Mouse (Mus musculus) intestine, embryonic 16.5 days (tissue): Measurements from ENCODE around the gene Nuf2. TPM values are rescaled to one million over a fixed set of nuclear protein-coding genes. Genes with fewer than 3 reads are reported as not detected.

Source experiments
- ATAC-seq: fragments of 200-750 bp; cut with Nextera tagmentation; 2 replicates; pipeline ENCODE4 v1.8.0; 2017; ENCODE audit warnings: moderate TSS enrichment, moderate library complexity
- H3K27ac ChIP-seq: fragments of 300-500 bp; sonication (generic); 2 replicates; pipeline ENCODE4 v1.5.1; 2014; ENCODE audit warnings: mild to moderate bottlenecking, low read length
- H3K27me3 ChIP-seq: fragments of 300-500 bp; sonication (generic); replicated peaks from 2 replicates; pipeline ENCODE4 v1.6.1; 2014; ENCODE audit warnings: low read length, control low read depth, mixed read lengths; ENCODE audit not compliant: control insufficient read depth, insufficient read depth
- H3K36me3 ChIP-seq: fragments of 300-500 bp; sonication (generic); 2 replicates; pipeline ENCODE4 v1.6.1; 2014; ENCODE audit warnings: low read length, control low read depth; ENCODE audit not compliant: control insufficient read depth, insufficient read depth
- H3K4me1 ChIP-seq: fragments of 300-500 bp; sonication (generic); 2 replicates; pipeline ENCODE4 v1.6.1; 2014; ENCODE audit warnings: low read length, control low read depth, mixed read lengths; ENCODE audit not compliant: control insufficient read depth, insufficient read depth
- H3K4me2 ChIP-seq: fragments of 300-500 bp; sonication (generic); 2 replicates; pipeline ENCODE4 v1.6.1; 2014; ENCODE audit warnings: low read depth, low read length, control low read depth
- H3K4me3 ChIP-seq: fragments of 300-500 bp; sonication (generic); 2 replicates; pipeline ENCODE4 v1.5.1; 2014; ENCODE audit warnings: mild to moderate bottlenecking, low read length
- H3K9ac ChIP-seq: fragments of 300-500 bp; sonication (generic); 2 replicates; pipeline ENCODE4 v1.6.1; 2014; ENCODE audit warnings: low read depth, low read length
- H3K9me3 ChIP-seq: fragments of 300-500 bp; sonication (generic); 2 replicates; pipeline ENCODE4 v1.6.1; 2016; ENCODE audit warnings: low read length, control low read depth; ENCODE audit not compliant: control insufficient read depth
- WGBS: fragments of 180-500 bp; shearing (Covaris S2); extraction: QIAGEN DNeasy Blood & Tissue Kit; methylation state at CpG from one replicate; pipeline ENCODE4 v1.1.7; 2014; 5-methylcytosine and 5-hydroxymethylcytosine counted together
- polyA plus RNA-seq: library from polyadenylated mRNA; unstranded; fragments of >200 nt; fragmentation: Nextera tagmentation; extraction: Ambion mirVana; gene quantifications from 2 replicates; pipeline ENCODE4 v1.2.1, GENCODE M21; 2015

Gene Nuf2
- 31.5 and 39.3 TPM in 2 replicates for polyA plus RNA-seq

GRCm38 (mm10) chr1:169530876-169531701, at the start of gene Nuf2:
TSS of gene Nuf2 (minus strand) at chr1:169531464.
- Histone ChIP-seq H3K36me3 (no peaks in the 10 kb centered on the region), H3K4me3 (peak within 1 kb of the TSS; percentile 61), H3K4me1 (peaks cover 4% of the 10 kb centered on the region; the same call in 1 of the 2 replicates), H3K9me3 (no peaks in the 10 kb centered on the region), H3K9ac (peak within 1 kb of the TSS; percentile 68), H3K4me2 (peak within 1 kb of the TSS; percentile 60), H3K27me3 (no peaks in the 10 kb centered on the region), H3K27ac (peak within 1 kb of the TSS; percentile 84)
- peak; percentile 99 for ATAC-seq
- WGBS = under 1% methylated on average over 39 of the region's 39 CpGs

DNA sequence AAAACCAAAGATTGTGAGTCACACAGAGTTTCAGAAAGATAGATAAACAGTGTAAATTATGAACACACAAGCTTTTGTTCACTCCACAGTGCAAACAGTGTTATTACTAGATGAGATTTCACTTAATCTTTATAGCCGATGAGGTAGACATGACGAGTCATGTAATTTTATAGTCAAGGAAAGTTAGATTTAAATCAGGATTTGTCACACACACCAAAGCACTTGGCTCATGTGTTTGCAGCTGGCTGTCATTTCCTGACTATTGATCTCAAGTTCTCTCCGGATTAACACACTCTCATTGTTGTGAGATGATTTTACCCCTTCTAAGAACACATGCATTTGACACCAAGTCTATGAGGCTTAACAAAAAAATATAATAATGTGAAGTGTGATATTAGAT, 48.3 kb upstream of the Nuf2 start:
- no peak for ATAC-seq
- Histone ChIP-seq H3K27me3 (no peaks in the 10 kb centered on the region), H3K9me3 (no peaks in the 10 kb centered on the region), H3K4me1 (no peaks in the 10 kb centered on the region), H3K27ac (no peak overlapping the region), H3K4me2 (no peak overlapping the region), H3K36me3 (no peaks in the 10 kb centered on the region), H3K4me3 (no peak overlapping the region), H3K9ac (no peak overlapping the region)
- 49% methylated on average over 3 of the region's 3 CpGs for WGBS

DNA sequence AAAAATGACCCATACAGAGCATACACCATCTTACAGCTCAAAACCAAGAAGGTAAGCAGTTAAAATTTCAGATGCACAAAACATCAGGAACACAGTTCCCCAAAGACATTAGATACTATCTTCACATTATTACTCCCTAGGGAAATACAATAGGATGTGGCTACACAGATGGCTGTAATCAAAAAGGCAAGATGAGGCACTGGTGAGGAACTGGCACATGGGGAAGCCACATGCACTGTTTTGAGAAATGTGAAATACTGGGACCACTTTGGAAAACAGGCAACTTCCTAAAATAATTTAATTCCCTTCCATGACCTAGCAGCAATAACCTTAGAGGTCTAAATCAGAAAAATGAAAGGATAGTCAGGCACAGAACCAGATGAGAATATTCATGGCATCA, 42.9 kb upstream of the Nuf2 start:
- no peak for ATAC-seq
- Histone ChIP-seq H3K27me3 (no peaks in the 10 kb centered on the region; the same call in 1 of the 2 replicates), H3K27ac (no peak overlapping the region), H3K4me2 (no peak overlapping the region), H3K4me1 (no peaks in the 10 kb centered on the region), H3K9ac (no peak overlapping the region), H3K9me3 (no peaks in the 10 kb centered on the region), H3K4me3 (no peak overlapping the region), H3K36me3 (no peaks in the 10 kb centered on the region)

- Histone ChIP-seq H3K9ac (no peak overlapping the region), H3K4me2 (no peak overlapping the region), H3K27ac (no peak overlapping the region), H3K4me1 (no peaks in the 10 kb centered on the region), H3K4me3 (no peak overlapping the region), H3K36me3 (no peaks in the 10 kb centered on the region), H3K27me3 (no peaks in the 10 kb centered on the region), H3K9me3 (no peaks in the 10 kb centered on the region)
- WGBS = 72% methylated on average over 2 of the region's 2 CpGs
- no peak for ATAC-seq
These were observed 24.4 kb upstream of the Nuf2 start for GRCm38 (mm10) chr1:169555621-169556020.

GRCm38 (mm10) chr1:169555019-169555418, 23.8 kb upstream of the Nuf2 start:
- no peaks in the 10 kb centered on the region for H3K4me1 ChIP-seq
- no peak for ATAC-seq
- H3K9ac ChIP-seq = no peak overlapping the region
- H3K36me3 ChIP-seq = no peaks in the 10 kb centered on the region
- H3K4me2 ChIP-seq = no peak overlapping the region
- H3K27me3 ChIP-seq = no peaks in the 10 kb centered on the region
- H3K4me3 ChIP-seq = no peak overlapping the region
- no peaks in the 10 kb centered on the region for H3K9me3 ChIP-seq
- H3K27ac ChIP-seq = no peak overlapping the region
- WGBS = 88% methylated on average over 4 of the region's 4 CpGs

DNA sequence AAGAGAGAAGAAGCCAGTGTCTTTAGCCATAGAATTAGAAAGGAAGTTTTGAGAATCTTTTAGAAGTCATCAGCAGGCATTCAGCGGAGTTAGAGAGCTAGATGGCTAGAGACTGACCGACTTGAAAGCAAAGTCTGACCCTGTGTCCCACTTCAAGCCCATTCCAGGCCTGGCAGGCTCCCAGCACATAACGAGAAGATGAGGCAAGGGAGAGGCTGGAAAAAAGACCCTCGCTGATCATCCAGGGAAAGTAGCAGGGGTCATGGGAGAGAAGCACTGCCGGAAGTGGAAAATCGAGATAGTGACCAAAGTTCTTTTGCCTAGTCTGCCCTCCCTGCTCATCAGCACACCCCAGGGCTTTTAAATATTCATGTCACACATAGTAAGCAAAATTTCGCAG, 22.2 kb upstream of the Nuf2 start:
- Histone ChIP-seq H3K36me3 (no peaks in the 10 kb centered on the region), H3K4me2 (no peak overlapping the region), H3K4me1 (no peaks in the 10 kb centered on the region), H3K9me3 (no peaks in the 10 kb centered on the region), H3K27ac (no peak overlapping the region), H3K27me3 (no peaks in the 10 kb centered on the region), H3K9ac (no peak overlapping the region), H3K4me3 (no peak overlapping the region)
- no peak for ATAC-seq
- 81% methylated on average over 7 of the region's 7 CpGs for WGBS

DNA sequence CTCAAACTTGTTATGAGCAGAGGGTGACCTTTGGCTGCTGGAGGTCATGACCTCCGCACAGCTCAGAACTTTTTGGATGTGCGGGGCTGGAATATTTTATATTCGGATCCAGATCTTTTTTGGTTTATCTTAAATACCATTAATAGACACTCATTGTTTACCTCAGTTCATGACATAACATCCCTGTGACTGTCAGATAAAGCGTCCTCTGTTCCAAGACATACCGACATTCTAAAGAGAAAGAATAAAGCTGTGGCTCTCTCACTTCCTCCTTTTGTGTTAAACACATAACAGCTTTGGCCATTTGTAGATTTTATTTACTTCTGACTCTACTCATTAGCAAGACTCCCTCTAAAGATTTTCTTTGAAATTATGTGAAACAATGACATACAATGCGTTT, 9.2 kb upstream of the Nuf2 start:
- Histone ChIP-seq H3K9ac (no peak overlapping the region), H3K27me3 (no peaks in the 10 kb centered on the region), H3K4me1 (no peaks in the 10 kb centered on the region), H3K4me3 (no peak overlapping the region), H3K27ac (no peak overlapping the region), H3K36me3 (no peaks in the 10 kb centered on the region), H3K4me2 (no peak overlapping the region), H3K9me3 (no peaks in the 10 kb centered on the region)
- WGBS = 69% methylated on average over 6 of the region's 6 CpGs
- no peak for ATAC-seq

- H3K36me3 ChIP-seq = no peaks in the 10 kb centered on the region
- ATAC-seq = peak; percentile 76
- peaks cover 4% of the 10 kb centered on the region; the same call in 1 of the 2 replicates for H3K4me1 ChIP-seq
- H3K4me2 ChIP-seq = peak overlapping the region; percentile 60
- no peaks in the 10 kb centered on the region for H3K27me3 ChIP-seq
- WGBS = 9% methylated on average over 11 of the region's 11 CpGs
- peak overlapping the region; percentile 61 for H3K4me3 ChIP-seq
- peak overlapping the region; percentile 84 for H3K27ac ChIP-seq
- H3K9ac ChIP-seq = peak overlapping the region; percentile 66
- H3K9me3 ChIP-seq = no peaks in the 10 kb centered on the region
These were observed 655 bp upstream of the Nuf2 start for GRCm38 (mm10) chr1:169531702-169532535.

DNA sequence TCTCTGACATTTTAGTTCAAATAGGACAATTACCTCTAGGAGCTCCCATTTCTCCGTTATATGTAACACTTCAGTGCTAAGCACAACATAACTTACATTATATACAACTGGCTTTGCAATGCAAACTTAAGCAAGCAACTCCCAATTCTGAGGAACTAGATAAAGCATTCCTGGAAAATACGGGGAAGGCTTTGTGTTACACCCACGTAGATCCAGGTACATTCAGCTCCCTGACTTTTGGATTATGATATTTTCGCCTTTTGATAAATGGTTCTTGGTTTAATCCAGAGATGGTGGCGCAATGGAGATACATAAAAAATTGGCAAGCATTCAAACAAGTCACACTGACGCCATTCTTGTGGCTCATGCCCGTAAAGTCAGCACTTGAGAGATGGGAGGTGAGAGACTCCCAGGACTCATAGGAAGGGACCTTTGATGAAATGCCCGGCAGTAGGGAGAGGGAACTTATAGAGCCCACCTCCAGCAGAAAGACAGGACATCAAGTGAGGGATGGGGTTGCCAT, 1.2 kb downstream of the Nuf2 start:
- ATAC-seq = no peak
- Histone ChIP-seq H3K4me2 (peak overlapping the region; percentile 58), H3K27ac (no peak overlapping the region), H3K4me3 (peak overlapping the region; percentile 61), H3K36me3 (no peaks in the 10 kb centered on the region), H3K9ac (0 out of 2 replicates have a peak overlapping the region, but pooled peaks have one; percentile 68), H3K27me3 (no peaks in the 10 kb centered on the region), H3K9me3 (no peaks in the 10 kb centered on the region), H3K4me1 (peaks cover 4% of the 10 kb centered on the region; the same call in 1 of the 2 replicates)
- WGBS = 77% methylated on average over 8 of the region's 8 CpGs
